Mouse (Mus musculus): ENCODE results near the gene Axl. TPM values are rescaled to one million over a fixed set of nuclear protein-coding genes. Genes with fewer than 3 reads are reported as not detected.
A peak's percentile ranks its signal among the peaks of the same experiment; 100 is the strongest.

The Axl gene
- 18.1 and 19.4 TPM in 2 replicates for polyA plus RNA-seq (2015; fragmentation: Nextera tagmentation; extraction: Ambion mirVana)

DNA sequence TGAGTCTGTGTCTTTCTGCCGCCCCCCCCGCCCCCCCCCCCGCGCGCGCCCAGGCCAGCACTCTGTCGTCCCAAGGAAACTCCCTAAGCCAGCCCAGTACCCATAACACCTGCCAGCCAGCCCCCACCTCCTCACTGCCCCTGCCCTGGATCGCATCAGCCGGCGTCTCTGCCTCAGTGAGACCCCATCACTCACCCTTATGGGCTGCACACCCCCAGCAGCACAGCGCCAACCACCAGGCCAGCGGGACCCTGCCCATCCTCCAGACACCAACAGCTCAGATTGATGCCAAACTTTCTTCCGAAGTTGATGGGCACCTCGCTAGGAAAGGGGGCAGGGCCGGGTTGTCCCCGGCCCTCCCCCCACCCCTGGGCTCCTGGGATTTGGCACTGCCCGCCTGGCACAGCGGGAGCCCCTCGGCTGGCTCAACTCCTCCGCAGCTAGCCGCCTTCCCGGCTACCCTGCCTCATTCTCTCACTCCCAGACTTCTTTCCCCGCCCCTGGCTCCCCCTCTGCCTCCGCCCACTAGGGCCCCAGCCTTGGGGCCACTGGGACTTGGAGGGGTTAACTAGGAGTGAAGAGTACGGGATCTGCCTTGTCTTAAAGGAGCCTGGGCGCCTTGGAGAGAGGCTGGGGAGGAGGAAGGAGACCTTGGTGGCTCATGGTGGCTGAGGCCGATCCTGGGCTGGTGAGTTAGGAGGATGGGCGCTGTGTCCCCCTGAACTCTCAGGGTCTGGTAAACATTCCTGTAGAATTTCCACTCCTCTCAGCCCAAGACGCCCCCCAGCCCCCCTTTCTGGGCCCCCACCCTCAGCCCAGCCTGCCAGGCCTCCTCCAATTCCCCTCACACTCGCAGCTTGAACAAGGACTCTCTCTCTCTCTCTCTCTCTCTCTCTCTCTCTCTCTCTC, at the start of gene Axl:
Gene Axl, minus strand, starts transcription at position 486 of the 909 bp plus-strand sequence.
- Histone ChIP-seq H3K36me3 (ENCODE audit: poor library complexity, severe bottlenecking) (0 out of 2 replicates have a peak, but pooled peaks cover 4% of the 10 kb centered on the region), H3K9me3 (replicated peaks) (no peaks in the 10 kb centered on the region), H3K4me2 (peak within 1 kb of the TSS; percentile 78), H3K9ac (peak within 1 kb of the TSS; percentile 68), H3K27ac (peak within 1 kb of the TSS; percentile 65), H3K4me1 (peaks cover 27% of the 10 kb centered on the region), H3K27me3 (no peaks in the 10 kb centered on the region), H3K4me3 (peak within 1 kb of the TSS; percentile 47)
- under 1% methylated on average over 27 of the region's 30 CpGs for WGBS
- ATAC-seq, result peak; percentile 87

DNA sequence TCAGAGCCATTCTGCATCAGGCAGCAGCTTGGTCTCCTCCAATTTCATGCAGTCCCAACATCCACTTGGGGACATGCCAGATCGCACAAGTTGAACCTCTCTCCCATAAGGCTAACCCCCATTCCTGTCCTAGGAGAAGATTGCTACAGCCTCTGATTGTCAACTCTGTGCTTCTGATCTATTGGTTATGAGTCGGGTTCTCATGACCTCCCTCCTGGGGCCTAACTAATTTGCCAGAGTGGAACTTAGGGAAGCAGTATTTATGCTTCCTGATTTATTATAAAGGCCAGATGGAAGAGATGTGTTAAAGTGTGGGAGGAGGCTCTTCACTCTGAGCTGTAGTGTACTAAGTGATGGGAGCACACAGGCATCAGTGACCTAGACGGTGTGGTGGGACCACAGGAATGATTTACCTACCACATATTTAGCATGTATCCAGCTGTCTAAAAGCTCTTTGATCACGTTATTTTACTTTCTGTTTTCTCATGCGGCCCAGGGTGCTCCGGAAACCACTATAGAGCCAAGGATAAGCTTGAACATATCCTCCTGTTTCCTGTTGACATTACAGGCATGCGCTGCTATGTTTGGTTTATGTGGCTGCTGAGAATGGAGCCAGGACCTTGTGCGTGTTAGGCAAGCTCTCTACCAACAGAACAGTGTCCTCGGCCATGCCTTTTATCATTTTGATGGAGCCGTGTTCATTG, 46.8 kb upstream of the Axl start:
- Histone ChIP-seq H3K4me2 (no peak overlapping the region), H3K9ac (no peak overlapping the region), H3K9me3 (replicated peaks) (no peaks in the 10 kb centered on the region), H3K36me3 (ENCODE audit: poor library complexity, severe bottlenecking) (no peaks in the 10 kb centered on the region), H3K27ac (no peak overlapping the region), H3K4me1 (no peaks in the 10 kb centered on the region), H3K4me3 (no peak overlapping the region), H3K27me3 (no peaks in the 10 kb centered on the region)
- WGBS, result 85% methylated on average over 10 of the region's 10 CpGs
- no peak for ATAC-seq

DNA sequence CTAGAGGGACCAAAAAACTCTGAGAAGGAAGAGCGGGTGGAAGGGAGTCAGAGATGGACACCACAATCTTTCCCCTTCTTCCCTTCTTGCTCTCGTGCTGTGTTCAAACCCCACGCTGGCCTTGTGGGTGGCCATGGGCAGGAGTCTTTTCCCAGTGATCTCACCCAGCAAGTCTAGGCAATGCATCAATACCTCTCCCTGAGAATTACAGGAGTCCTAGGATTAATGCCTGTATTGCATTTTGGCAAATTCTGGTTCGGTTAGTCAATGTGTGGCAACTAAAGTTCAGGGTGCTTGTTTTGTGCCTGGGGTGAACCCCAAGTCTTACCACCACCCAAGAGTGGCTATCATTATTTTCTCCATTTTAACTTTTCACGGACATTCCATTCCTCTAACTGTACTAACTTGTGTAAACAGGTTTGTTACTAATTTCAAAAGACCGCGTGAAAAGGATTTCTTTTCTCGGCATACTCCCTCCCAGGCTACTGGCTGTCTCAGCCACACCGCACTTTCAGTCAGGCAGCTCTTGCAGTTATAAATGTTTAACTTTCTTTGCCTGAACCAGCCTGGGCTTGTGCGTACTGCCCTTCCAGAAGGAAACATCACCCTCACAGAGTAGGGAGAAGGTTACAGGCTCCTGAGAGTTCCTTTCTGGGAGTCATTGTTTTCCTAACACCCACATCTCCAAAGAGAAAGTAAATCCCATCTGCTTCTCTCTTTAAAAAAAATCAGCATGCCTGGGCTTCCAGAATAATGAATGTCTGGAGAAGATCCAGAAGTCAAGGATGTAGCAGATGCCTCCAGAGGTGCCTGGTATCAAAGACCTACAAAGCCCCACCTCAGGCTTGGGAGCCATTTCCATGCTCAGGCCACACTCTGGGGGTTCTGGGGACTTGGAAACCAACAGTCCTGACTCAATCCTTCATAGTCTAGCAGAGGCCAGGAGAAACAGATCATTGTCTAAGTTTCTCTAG, 43.3 kb upstream of the Axl start:
- H3K9ac ChIP-seq, result no peak overlapping the region
- no peaks in the 10 kb centered on the region for H3K36me3 ChIP-seq (ENCODE audit: poor library complexity, severe bottlenecking)
- H3K27ac ChIP-seq, result no peak overlapping the region
- 84% methylated on average over 10 of the region's 10 CpGs for WGBS
- no peak overlapping the region for H3K4me2 ChIP-seq
- H3K9me3 ChIP-seq (replicated peaks), result no peaks in the 10 kb centered on the region
- H3K4me3 ChIP-seq, result no peak overlapping the region
- no peaks in the 10 kb centered on the region for H3K4me1 ChIP-seq
- no peaks in the 10 kb centered on the region for H3K27me3 ChIP-seq
- ATAC-seq, result no peak

DNA sequence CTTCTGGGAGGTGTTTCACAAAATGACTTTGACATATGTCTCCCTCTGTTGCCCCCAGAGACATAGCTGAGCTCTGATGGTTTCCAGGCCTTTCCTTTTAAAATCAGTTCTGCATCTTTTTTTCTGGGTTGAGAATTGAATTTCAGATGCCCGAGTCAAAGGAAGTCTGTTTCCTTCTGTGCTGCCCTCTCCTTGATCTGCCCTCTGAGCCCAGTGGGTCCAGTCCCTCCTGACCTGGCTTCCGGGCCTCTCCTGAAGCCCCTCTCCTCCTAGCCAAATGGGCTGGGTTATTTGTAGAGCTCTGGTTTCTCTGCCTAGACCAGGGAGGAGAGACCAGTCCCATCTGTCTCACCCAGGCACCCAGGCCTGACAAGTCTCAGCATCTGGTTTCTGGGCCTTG, 41.7 kb upstream of the Axl start:
- H3K36me3 ChIP-seq (ENCODE audit: poor library complexity, severe bottlenecking), result no peaks in the 10 kb centered on the region
- no peak for ATAC-seq
- H3K4me1 ChIP-seq, result no peaks in the 10 kb centered on the region
- H3K4me2 ChIP-seq, result no peak overlapping the region
- no peaks in the 10 kb centered on the region for H3K9me3 ChIP-seq (replicated peaks)
- no peaks in the 10 kb centered on the region for H3K27me3 ChIP-seq
- no peak overlapping the region for H3K4me3 ChIP-seq
- H3K9ac ChIP-seq, result no peak overlapping the region
- WGBS, result 87% methylated on average over 2 of the region's 2 CpGs
- no peak overlapping the region for H3K27ac ChIP-seq

DNA sequence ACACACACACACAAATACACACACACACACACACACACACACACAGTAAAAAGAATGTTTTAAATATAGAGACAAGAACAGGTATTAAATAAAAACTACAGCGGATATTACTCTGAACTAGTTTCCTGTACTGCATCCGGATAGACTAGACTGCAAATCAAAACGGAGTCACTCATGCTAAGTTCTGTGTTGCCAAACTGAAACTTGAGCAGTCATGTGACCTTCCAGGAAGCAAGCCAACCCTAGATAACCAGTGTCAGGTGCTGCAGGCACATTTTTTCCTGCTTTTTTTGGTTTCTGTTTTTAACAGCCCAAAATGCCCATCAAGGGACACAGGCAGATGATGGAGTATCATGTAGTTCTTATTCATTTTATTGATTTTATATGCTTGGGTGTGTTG, 38.7 kb upstream of the Axl start:
- ATAC-seq, result no peak
- 67% methylated on average over 3 of the region's 3 CpGs for WGBS

DNA sequence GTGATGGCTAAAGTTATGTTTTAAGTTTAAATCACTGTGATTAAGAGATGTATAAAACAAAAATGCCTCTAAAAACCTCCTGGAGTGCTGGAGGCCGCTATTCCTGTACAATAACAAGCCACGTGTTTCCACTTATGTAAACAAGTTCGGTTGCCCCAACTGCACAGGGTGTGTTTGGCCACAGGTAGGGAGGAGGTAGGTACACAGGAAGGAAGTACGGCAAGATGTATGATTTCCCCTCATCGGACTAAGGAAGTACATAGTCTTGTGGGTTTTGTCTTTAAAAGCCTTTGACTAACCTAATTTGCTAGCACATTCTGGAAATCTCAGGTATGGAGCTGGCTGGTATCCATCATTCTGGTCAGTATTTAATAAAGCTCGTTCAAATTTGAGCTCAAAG, 37.5 kb upstream of the Axl start:
- Histone ChIP-seq H3K4me3 (no peak overlapping the region), H3K36me3 (ENCODE audit: poor library complexity, severe bottlenecking) (no peaks in the 10 kb centered on the region), H3K9ac (no peak overlapping the region), H3K27ac (no peak overlapping the region), H3K9me3 (replicated peaks) (no peaks in the 10 kb centered on the region), H3K4me1 (no peaks in the 10 kb centered on the region), H3K27me3 (no peaks in the 10 kb centered on the region), H3K4me2 (no peak overlapping the region)
- 86% methylated on average over 6 of the region's 6 CpGs for WGBS
- no peak for ATAC-seq

More for the DNA sequence above, 38.7 kb upstream of the Axl start:
- no peak overlapping the region for H3K4me3 ChIP-seq
- no peak overlapping the region for H3K4me2 ChIP-seq
- no peaks in the 10 kb centered on the region for H3K4me1 ChIP-seq
- no peaks in the 10 kb centered on the region for H3K9me3 ChIP-seq (replicated peaks)
- H3K36me3 ChIP-seq (ENCODE audit: poor library complexity, severe bottlenecking), result no peaks in the 10 kb centered on the region
- H3K27me3 ChIP-seq, result no peaks in the 10 kb centered on the region
- no peak overlapping the region for H3K27ac ChIP-seq
- no peak overlapping the region for H3K9ac ChIP-seq

DNA sequence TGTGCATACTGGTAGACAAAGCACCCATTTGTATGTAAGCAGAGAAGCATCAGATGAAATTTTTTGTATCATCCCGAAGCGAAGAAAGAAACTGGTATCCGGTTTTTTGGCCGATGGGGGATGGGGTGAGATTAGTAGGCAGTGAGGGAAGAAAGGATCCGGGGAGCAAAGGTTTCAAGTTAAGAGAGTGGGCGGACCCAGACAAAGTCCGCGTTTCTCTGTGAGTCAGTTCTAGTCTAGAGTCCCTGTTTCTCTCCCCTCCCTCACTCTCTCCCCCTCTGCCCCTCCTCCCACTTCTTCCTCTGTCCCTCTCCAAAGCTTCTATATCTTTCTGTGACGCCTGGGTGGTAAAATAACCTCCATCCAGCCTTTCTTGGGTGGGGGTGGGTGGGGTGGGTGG, 36.5 kb upstream of the Axl start:
- ATAC-seq, result no peak
- Histone ChIP-seq H3K27me3 (no peaks in the 10 kb centered on the region), H3K9ac (no peak overlapping the region), H3K9me3 (replicated peaks) (no peaks in the 10 kb centered on the region), H3K4me3 (no peak overlapping the region), H3K4me1 (no peaks in the 10 kb centered on the region), H3K27ac (no peak overlapping the region), H3K4me2 (no peak overlapping the region), H3K36me3 (ENCODE audit: poor library complexity, severe bottlenecking) (no peaks in the 10 kb centered on the region)
- 46% methylated on average over 9 of the region's 9 CpGs for WGBS

DNA sequence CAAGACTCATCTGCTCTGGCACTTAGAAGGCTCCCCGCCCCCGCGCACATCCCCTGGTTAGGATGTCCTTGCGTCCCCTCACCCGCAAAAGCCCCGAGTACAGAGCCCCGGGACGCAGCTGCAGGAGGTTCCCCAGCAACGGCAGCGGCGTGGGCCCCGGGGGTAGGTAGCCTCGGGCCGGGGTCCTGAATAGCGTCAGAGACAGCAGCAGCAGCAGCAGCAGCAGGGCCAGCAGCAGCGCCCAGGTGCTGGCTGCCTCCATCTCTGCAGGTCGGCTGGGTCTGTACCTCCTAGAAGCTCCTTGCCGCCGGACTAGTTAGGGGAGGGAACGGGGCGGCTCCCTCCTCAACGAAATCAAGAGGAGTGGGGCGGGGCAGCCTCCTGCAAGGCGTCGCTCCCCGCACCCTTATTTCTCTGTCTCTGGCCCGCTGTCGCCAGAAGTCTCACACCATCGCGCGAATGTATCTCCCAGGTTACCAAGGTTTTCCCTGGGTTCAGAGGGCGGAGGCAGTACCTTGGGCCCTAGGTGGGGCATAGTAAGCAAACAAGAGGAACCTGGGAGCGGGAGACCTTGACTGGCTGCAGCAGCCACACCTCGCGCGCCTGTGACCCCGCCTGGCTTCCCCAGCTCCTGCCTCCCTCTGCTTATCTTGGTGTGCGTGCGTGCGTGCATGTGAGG, 27.9 kb upstream of the Axl start, which contains the start of gene Cyp2s1:
Gene Cyp2s1, minus strand, starts transcription at position 673 of the 679 bp plus-strand sequence.
- peaks cover 10% of the 10 kb centered on the region for H3K4me1 ChIP-seq
- H3K27ac ChIP-seq, result no peak within 1 kb of the TSS
- peaks cover 41% of the 10 kb centered on the region for H3K27me3 ChIP-seq
- peak within 1 kb of the TSS; percentile 83 for H3K4me2 ChIP-seq
- no peaks in the 10 kb centered on the region for H3K36me3 ChIP-seq (ENCODE audit: poor library complexity, severe bottlenecking)
- H3K9me3 ChIP-seq (replicated peaks), result no peaks in the 10 kb centered on the region
- under 1% methylated on average over 40 of the region's 40 CpGs for WGBS
- peak; percentile 16; the same call in 1 of the 2 replicates for ATAC-seq
- H3K9ac ChIP-seq, result peak within 1 kb of the TSS; percentile 66
- H3K4me3 ChIP-seq, result peak within 1 kb of the TSS; percentile 45

DNA sequence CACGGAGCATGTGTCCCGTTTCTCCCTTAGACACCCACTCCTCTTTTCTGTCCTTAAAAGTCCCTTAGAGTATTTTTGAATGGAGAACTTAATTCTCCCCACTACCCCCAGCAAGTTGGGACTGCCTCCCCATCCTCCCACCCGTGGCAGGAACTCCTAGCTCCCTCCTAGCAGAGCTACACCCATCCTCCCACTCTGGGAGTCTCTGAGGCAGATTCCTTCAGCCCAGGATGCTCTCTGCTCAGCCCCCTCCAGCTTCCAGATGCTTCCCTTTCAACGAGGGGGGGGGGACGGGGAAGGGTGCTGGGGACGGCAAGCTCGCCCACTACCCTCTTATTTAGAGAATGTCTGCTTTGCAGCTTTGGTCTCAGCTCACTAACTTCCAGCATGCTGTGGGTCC, 27.1 kb upstream of the Axl start:
- Histone ChIP-seq H3K9ac (peak overlapping the region; percentile 66), H3K27me3 (peaks cover 41% of the 10 kb centered on the region), H3K4me2 (peak overlapping the region; percentile 83), H3K36me3 (ENCODE audit: poor library complexity, severe bottlenecking) (no peaks in the 10 kb centered on the region), H3K4me1 (peaks cover 10% of the 10 kb centered on the region), H3K9me3 (replicated peaks) (no peaks in the 10 kb centered on the region), H3K27ac (no peak overlapping the region), H3K4me3 (peak overlapping the region; percentile 45)
- WGBS, result 24% methylated on average over 7 of the region's 7 CpGs
- ATAC-seq, result no peak

DNA sequence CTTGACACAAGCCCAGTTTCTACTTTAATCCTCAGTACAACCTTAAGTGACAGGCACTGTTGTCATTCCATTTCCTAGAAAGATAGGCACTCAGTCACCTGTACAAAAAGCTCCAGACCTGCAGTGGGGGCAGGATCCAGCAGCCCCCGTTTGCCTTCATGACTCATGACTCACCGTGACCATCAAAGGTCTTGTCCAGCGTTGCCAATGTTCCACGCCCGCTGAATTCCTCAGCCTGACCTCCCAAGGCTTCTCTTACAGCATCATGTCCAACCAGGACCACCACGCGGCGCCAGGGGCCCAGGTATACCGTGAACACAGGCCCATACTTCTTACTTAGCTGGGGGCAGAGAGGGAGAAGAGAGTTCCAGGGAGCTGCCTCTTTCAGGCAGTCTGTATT, 26.2 kb upstream of the Axl start:
- no peak for ATAC-seq
- H3K27me3 ChIP-seq, result peaks cover 41% of the 10 kb centered on the region
- H3K4me3 ChIP-seq, result no peak overlapping the region
- peaks cover 10% of the 10 kb centered on the region for H3K4me1 ChIP-seq
- no peak overlapping the region for H3K4me2 ChIP-seq
- H3K27ac ChIP-seq, result no peak overlapping the region
- no peak overlapping the region for H3K9ac ChIP-seq
- no peaks in the 10 kb centered on the region for H3K9me3 ChIP-seq (replicated peaks)
- no peaks in the 10 kb centered on the region for H3K36me3 ChIP-seq (ENCODE audit: poor library complexity, severe bottlenecking)
- 88% methylated on average over 9 of the region's 9 CpGs for WGBS

DNA sequence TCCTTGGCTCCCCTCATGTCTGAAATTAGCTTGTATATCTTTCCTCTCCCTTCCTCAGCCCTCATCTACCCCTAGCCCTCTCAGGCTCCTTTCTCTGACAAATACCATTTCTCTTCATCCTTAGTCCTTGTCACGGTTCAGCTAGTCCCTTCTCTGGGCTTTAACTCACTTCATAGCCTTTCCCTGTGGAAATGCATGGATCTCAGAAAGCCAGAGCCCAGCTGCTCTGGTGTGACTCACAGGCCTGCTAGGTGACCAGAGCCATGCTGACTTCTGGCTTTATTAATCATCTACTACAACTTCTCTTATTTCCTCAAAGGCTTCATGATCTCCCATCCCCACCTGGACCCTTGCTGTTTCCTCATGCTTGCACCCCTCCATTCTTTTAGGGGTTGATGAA, 23.7 kb upstream of the Axl start:
- Histone ChIP-seq H3K9ac (no peak overlapping the region), H3K4me2 (no peak overlapping the region), H3K4me3 (no peak overlapping the region), H3K4me1 (peaks cover 10% of the 10 kb centered on the region), H3K36me3 (ENCODE audit: poor library complexity, severe bottlenecking) (no peaks in the 10 kb centered on the region), H3K27ac (no peak overlapping the region), H3K27me3 (peaks cover 31% of the 10 kb centered on the region), H3K9me3 (replicated peaks) (no peaks in the 10 kb centered on the region)
- ATAC-seq, result no peak
- WGBS, result 63% methylated on average over 1 of the region's 1 CpGs
